Mouse (Mus musculus) thymus, adult 2 months (tissue): ENCODE results near the gene Casp2. TPM values are rescaled to one million over a fixed set of nuclear protein-coding genes. Genes with fewer than 3 reads are reported as not detected.
A peak's percentile ranks its signal among the peaks of the same experiment; 100 is the strongest.

Experiments used
- DNase-seq: peaks from one replicate; pipeline ENCODE4 v3.0.0; 2021
- H3K27ac ChIP-seq: fragments of 200-500 bp; 2 replicates; pipeline ENCODE4 v1.5.1; 2012; ENCODE audit warnings: low read length, control low read depth; ENCODE audit not compliant: control insufficient read depth, insufficient read depth
- H3K27me3 ChIP-seq: fragments of 200-500 bp; 2 replicates; pipeline ENCODE4 v1.6.1; 2012; ENCODE audit warnings: mild to moderate bottlenecking, low read length, moderate library complexity, mixed read lengths; ENCODE audit not compliant: control insufficient read depth, insufficient read depth
- H3K36me3 ChIP-seq: fragments of 200-500 bp; 2 replicates; pipeline ENCODE4 v1.6.1; 2012; ENCODE audit warnings: mild to moderate bottlenecking, low read length, moderate library complexity; ENCODE audit not compliant: control insufficient read depth, insufficient read depth
- H3K4me1 ChIP-seq: fragments of 200-500 bp; replicated peaks from 2 replicates; pipeline ENCODE4 v1.6.1; 2012; ENCODE audit warnings: low read length; ENCODE audit not compliant: control insufficient read depth, insufficient read depth
- H3K4me3 ChIP-seq: fragments of 200-500 bp; 2 replicates; pipeline ENCODE4 v1.5.1; 2012; ENCODE audit warnings: mild to moderate bottlenecking, low read length, control low read depth, moderate library complexity; ENCODE audit not compliant: control insufficient read depth, insufficient read depth
- CTCF ChIP-seq: fragments of 200-500 bp; IDR thresholded peaks from 2 replicates; pipeline ENCODE4 v1.5.1; 2012; ENCODE audit warnings: mild to moderate bottlenecking, control low read depth, low read length, moderate library complexity, borderline replicate concordance; ENCODE audit not compliant: control insufficient read depth, poor library complexity, insufficient read depth; ENCODE audit errors: extremely low read depth
- POLR2A ChIP-seq: fragments of 200-500 bp; IDR thresholded peaks from 2 replicates; pipeline ENCODE4 v1.6.1; 2012; ENCODE audit warnings: mild to moderate bottlenecking, low read length, control low read depth, moderate library complexity; ENCODE audit not compliant: control insufficient read depth, poor library complexity, insufficient read depth; ENCODE audit errors: extremely low read depth
- WGBS: fragments of 180-500 bp; shearing (Covaris S2); methylation state at CpG from one replicate; pipeline ENCODE4 v1.1.7; 2018; 5-methylcytosine and 5-hydroxymethylcytosine counted together
- polyA plus RNA-seq: library from polyadenylated mRNA; depleted of rRNA; stranded (reverse); fragments of >200 nt; gene quantifications from 2 replicates; pipeline ENCODE4 v1.2.3, GENCODE M21; 2012

Casp2 gene
- polyA plus RNA-seq, 1 experiment: 116 TPM

DNA sequence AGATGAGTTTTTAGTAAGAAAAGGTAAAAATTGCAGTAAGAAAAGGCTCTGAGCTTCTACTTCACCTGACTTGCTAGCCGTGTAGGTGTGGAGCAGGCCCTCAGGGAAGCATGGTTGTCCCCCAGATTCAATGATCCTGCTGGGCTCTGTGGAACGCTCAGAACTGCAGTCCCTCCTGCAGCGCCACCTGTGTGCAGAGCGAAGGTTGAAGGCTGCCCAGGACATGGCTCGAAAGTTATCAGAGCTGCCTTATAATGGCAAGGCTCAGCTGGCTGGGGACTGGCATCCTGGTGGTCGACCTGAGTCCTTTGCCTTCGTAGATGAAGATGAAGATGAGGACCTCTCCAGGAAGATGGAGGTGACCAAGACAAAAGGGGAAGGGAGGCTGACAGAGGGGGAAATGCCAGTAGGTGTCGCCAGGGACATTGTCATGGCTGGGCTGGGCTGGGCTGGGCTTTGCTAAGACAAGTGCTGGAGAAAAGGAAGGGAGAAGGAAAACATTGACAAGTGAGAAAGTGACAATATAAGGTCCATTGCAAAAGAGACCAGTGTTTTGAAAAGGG lies 45.1 kb downstream of the Casp2 start:
- no peak for TF ChIP-seq POLR2A
- no peak for TF ChIP-seq CTCF
- peak; percentile 8 for DNase-seq
- Histone ChIP-seq H3K4me1 (no peaks in the 10 kb centered on the region), H3K27ac (no peak overlapping the region), H3K27me3 (no peaks in the 10 kb centered on the region), H3K36me3 (no peaks in the 10 kb centered on the region), H3K4me3 (no peak overlapping the region)
- 70% methylated on average over 8 of the region's 8 CpGs for WGBS

DNA sequence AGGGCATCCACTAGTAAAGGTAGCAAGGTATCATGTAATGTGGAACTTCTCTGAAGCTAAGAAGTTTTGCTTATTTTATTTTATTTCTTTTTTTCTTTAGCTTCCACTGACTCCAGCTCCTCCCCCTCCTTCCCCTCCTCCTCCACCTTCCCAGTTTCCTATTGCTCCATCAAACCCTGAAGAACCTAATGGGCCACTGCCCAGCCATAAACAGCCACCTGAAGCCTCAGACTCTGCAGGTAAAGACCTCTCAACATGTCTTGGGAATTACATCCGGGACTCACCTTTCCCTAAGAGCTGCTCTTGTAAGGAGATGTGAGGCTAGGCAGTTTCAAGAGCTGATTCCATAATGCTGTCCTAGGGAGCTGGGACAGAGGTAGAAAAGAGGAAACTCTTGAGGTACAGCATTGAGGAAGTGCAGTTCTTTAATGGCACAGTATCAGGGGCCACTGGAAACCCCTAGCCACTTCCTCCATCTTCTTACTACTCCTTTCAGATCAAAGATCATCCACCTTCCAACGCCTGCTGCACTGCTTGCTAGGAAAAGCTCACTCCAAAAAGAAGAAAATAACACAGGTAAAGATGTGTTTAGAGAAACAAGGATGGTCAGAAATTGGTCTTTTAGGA lies 45.8 kb downstream of the Casp2 start:
- H3K27me3 ChIP-seq: no peaks in the 10 kb centered on the region
- 44% methylated on average over 2 of the region's 2 CpGs for WGBS
- DNase-seq: no peak
- no peak overlapping the region for H3K27ac ChIP-seq
- no peak for TF ChIP-seq CTCF
- no peak for TF ChIP-seq POLR2A
- H3K4me3 ChIP-seq: no peak overlapping the region
- H3K4me1 ChIP-seq: no peaks in the 10 kb centered on the region
- H3K36me3 ChIP-seq: no peaks in the 10 kb centered on the region

DNA sequence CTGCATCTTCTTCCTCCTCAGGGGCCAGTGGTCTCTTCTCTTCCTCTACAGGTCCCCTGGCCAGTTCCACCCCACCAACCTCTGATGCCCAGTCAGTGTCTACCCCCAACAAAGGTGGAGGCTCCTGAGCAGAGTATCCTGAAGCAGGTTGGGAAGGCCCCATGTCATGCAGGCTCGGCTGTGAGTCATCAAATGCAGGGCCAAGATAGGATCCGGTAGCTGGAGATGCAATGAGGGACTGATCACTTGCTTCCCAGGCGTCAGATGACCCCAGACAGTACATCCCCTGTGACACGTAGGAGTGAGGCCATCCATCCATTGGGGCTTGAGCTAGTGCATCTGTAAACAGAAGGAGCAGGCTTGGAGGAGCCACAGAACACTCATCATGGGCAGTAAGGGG lies 53.5 kb downstream of the Casp2 start:
- Histone ChIP-seq H3K4me1 (peaks cover 2% of the 10 kb centered on the region; the same call in 1 of the 2 replicates), H3K27me3 (peaks cover 5% of the 10 kb centered on the region), H3K4me3 (no peak overlapping the region), H3K27ac (no peak overlapping the region), H3K36me3 (no peaks in the 10 kb centered on the region)
- DNase-seq: no peak
- TF ChIP-seq CTCF (no peak), POLR2A (no peak)
- 86% methylated on average over 4 of the region's 4 CpGs for WGBS

DNA sequence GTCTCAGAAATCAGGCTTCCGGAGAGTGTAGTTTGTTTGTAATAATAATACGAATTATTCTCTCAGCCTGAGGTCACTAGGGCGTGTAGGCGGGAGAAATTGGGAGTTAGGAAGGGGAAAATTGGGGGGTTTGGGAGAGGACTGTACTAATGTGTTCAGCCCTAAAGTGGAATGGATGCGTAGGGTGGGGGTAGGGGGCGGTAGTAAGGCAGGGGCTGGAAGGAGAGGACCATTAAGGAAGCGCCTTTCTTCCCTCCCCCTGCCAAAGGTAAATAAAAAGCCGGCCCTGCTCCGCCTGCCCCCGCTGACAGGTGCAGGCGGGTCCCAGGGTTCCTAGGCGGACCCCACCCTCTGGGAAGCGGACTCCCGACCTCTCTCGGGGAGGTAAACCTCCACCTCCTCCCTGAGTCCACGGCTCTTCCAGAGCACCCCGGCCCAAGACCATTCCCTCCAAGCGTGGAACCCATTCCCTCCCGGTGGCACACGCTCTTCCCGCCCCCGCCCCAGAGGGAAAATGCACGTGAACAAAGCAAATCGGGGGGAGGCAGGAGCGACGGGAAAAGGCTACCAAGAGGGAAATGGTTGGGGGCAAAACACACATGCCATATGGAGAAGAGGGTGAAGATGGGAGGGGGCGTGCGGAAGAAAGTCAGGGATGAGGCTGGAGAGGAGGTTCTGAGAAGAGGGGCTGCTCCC lies 58.7 kb downstream of the Casp2 start:
- H3K27me3 ChIP-seq: peaks cover 15% of the 10 kb centered on the region
- H3K27ac ChIP-seq: no peak overlapping the region
- no peak for DNase-seq
- peaks cover 12% of the 10 kb centered on the region for H3K4me1 ChIP-seq
- H3K36me3 ChIP-seq: no peaks in the 10 kb centered on the region
- H3K4me3 ChIP-seq: peak overlapping the region; percentile 74
- 13% methylated on average over 28 of the region's 28 CpGs for WGBS
- TF ChIP-seq POLR2A: no peak
- no peak for TF ChIP-seq CTCF

DNA sequence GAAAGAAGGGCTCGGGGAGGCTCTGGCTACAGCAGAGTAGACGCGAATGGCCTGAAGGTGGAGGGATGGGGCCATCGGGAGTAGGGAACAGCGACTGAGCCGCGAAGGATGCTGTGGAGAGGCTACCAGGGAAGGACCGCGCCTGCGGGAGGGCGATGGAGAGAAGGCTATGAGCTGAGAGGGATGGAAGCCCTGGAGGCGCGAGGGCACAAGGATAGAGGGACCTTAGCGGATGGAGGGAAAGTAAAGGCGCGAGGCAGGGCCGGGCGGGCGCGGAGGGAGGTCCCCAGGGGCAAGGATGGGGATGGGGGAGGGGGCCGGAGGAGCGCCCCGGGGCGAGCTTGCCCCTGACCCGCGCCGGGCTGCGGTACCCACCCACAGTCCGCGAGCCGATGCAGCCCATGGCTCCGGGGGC lies 59.3 kb downstream of the Casp2 start:
- H3K36me3 ChIP-seq: no peaks in the 10 kb centered on the region
- DNase-seq: no peak
- no peak overlapping the region for H3K27ac ChIP-seq
- peaks cover 15% of the 10 kb centered on the region for H3K27me3 ChIP-seq
- WGBS: 2% methylated on average over 31 of the region's 32 CpGs
- H3K4me1 ChIP-seq: peaks cover 12% of the 10 kb centered on the region
- TF ChIP-seq CTCF (no peak), POLR2A (no peak)
- H3K4me3 ChIP-seq: peak overlapping the region; percentile 74

DNA sequence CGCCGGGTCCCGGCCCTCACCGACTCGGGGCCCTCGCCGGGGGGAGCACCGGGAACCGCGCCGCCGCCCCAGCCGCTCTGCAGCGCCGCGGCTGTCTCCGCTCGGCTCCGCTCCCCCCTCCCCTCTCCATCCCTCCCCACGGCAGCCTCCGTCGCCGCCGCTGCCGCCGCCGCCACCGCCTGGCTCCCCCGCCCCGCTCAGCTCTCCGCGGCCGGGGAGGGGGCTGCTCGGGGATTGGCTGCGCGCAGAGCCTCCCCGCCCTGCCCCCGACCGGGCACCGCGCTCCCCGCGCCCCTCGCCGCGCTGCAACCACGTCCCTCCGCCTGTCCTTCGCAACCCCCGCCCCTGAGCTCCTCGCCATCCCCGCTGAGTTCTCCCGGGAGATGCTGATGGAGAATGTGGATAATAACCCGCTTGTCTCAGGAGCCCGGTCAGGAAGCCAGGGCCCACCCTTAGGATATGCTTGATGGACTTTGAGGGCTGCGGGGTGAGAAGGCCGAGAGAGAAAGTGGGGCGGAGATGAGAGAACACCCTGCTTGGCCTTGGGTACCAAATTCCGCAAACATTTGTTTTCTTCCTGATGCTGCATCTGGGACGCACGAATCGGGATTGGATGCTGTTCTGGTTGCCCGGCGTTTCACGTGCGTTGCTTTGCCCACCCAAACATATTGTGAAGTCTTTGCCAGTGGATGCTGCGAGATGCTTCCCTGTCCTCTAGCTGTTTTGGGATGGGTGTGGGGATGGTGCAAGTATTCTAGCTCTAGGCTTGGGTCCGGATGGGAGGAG lies 59.9 kb downstream of the Casp2 start, which contains the start of gene Fam131b:
Gene Fam131b, minus strand, starts transcription at position 162 of the 786 bp plus-strand sequence.
- Histone ChIP-seq H3K27me3 (peaks cover 15% of the 10 kb centered on the region), H3K27ac (no peak within 1 kb of the TSS)
- WGBS: 1% methylated on average over 59 of the region's 68 CpGs

More for the DNA sequence above, 59.9 kb downstream of the Casp2 start, which contains the start of gene Fam131b:
- Histone ChIP-seq H3K4me3 (peak within 1 kb of the TSS; percentile 74), H3K36me3 (no peaks in the 10 kb centered on the region), H3K4me1 (peaks cover 12% of the 10 kb centered on the region)
- peak; percentile 62 for DNase-seq
- TF ChIP-seq CTCF: no peak
- peak; percentile 27; the same call in 1 of the 2 replicates for TF ChIP-seq POLR2A
